Mouse (Mus musculus) right cerebral cortex, postnatal 25 days (tissue): ENCODE measurements at regions not wholly inside any gene's neighbourhood (a gene's known extent, or its start where the extent isn't known, plus 50 kb on each side); places are given as distances from the start of the nearest gene placed in this dataset.

Experiments used
- DNase-seq: peaks from one replicate; pipeline ENCODE4 v3.0.0; 2022

- DNase-seq: no peak
Observed at GRCm38 (mm10) chr17:66259697-66260096, 136.4 kb downstream of the Ddx11 start.

GRCm38 (mm10) chr17:66262681-66263240 is 139.4 kb downstream of the Ddx11 start:
- DNase-seq: no peak

- DNase-seq: no peak
Observed at GRCm38 (mm10) chr17:66263405-66263804, 140.1 kb downstream of the Ddx11 start.

GRCm38 (mm10) chr17:66266803-66267202 is 143.5 kb downstream of the Ddx11 start:
- DNase-seq: peak; percentile 34

GRCm38 (mm10) chr17:66267831-66268230 is 144.5 kb downstream of the Ddx11 start:
- no peak for DNase-seq

GRCm38 (mm10) chr17:66269567-66269966 is 146.2 kb downstream of the Ddx11 start:
- DNase-seq: no peak

- no peak for DNase-seq
Observed at GRCm38 (mm10) chr17:66271906-66272305, 148.6 kb downstream of the Ddx11 start.

- DNase-seq: peak; percentile 77
Observed at GRCm38 (mm10) chr17:66276778-66277177, 153.5 kb downstream of the Ddx11 start.

- no peak for DNase-seq
Observed at GRCm38 (mm10) chr17:66278037-66278436, 154.7 kb downstream of the Ddx11 start.

- DNase-seq: no peak
Observed at GRCm38 (mm10) chr17:66285295-66285694, 162.0 kb downstream of the Ddx11 start.
